Mouse (Mus musculus): ENCODE measurements around the gene Kat2a. TPM values are rescaled to one million over a fixed set of nuclear protein-coding genes. Genes with fewer than 3 reads are reported as not detected.

The Kat2a gene
- polyA plus RNA-seq, 1 experiment from 2014 or later: 82.0 TPM

GRCm38 (mm10) chr11:100710977-100711376 is 1.3 kb downstream of the Kat2a start:
- H3K4me1 ChIP-seq (replicated peaks; ENCODE audit: control insufficient read depth, insufficient read depth, low read length): peaks cover 12% of the 10 kb centered on the region
- 96% methylated on average over 4 of the region's 4 CpGs for WGBS
- H3K9ac ChIP-seq (ENCODE audit: low read length): no peak overlapping the region
- DNase-seq (ENCODE audit: low spot score): no peak
- H3K27me3 ChIP-seq (ENCODE audit: control insufficient read depth, insufficient read depth, low read length): no peaks in the 10 kb centered on the region
- H3K4me3 ChIP-seq (ENCODE audit: low read depth, low read length): no peak overlapping the region
- no peak overlapping the region for H3K27ac ChIP-seq (ENCODE audit: low read depth, low read length)
- ATAC-seq (replicated peaks; ENCODE audit: low FRiP score): no peak
- H3K9me3 ChIP-seq (ENCODE audit: control insufficient read depth, low read length): no peaks in the 10 kb centered on the region
- peaks cover 9% of the 10 kb centered on the region; the same call in 1 of the 2 replicates for H3K36me3 ChIP-seq (ENCODE audit: control insufficient read depth, insufficient read depth, low read length)
- H3K4me2 ChIP-seq (ENCODE audit: low read depth, low read length, severe bottlenecking): peak overlapping the region; percentile 79; the same call in 1 of the 2 replicates

- H3K9ac ChIP-seq (ENCODE audit: low read length): no peak overlapping the region
- no peaks in the 10 kb centered on the region for H3K9me3 ChIP-seq (ENCODE audit: control insufficient read depth, low read length)
- WGBS: 95% methylated on average over 15 of the region's 15 CpGs
- no peaks in the 10 kb centered on the region for H3K27me3 ChIP-seq (ENCODE audit: control insufficient read depth, insufficient read depth, low read length)
- peaks cover 9% of the 10 kb centered on the region; the same call in 1 of the 2 replicates for H3K36me3 ChIP-seq (ENCODE audit: control insufficient read depth, insufficient read depth, low read length)
- DNase-seq (ENCODE audit: low spot score) (no peak), ATAC-seq (replicated peaks; ENCODE audit: low FRiP score) (no peak)
- peaks cover 12% of the 10 kb centered on the region for H3K4me1 ChIP-seq (replicated peaks; ENCODE audit: control insufficient read depth, insufficient read depth, low read length)
- H3K4me2 ChIP-seq (ENCODE audit: low read depth, low read length, severe bottlenecking): no peak overlapping the region
- H3K4me3 ChIP-seq (ENCODE audit: low read depth, low read length): no peak overlapping the region
- no peak overlapping the region for H3K27ac ChIP-seq (ENCODE audit: low read depth, low read length)
Measured at GRCm38 (mm10) chr11:100710528-100710927, 1.7 kb downstream of the Kat2a start.

GRCm38 (mm10) chr11:100709201-100709810 is 3.0 kb downstream of the Kat2a start:
- Histone ChIP-seq H3K27me3 (ENCODE audit: control insufficient read depth, insufficient read depth, low read length) (no peaks in the 10 kb centered on the region), H3K36me3 (ENCODE audit: control insufficient read depth, insufficient read depth, low read length) (peaks cover 9% of the 10 kb centered on the region; the same call in 1 of the 2 replicates), H3K27ac (ENCODE audit: low read depth, low read length) (no peak overlapping the region), H3K9me3 (ENCODE audit: control insufficient read depth, low read length) (no peaks in the 10 kb centered on the region), H3K4me2 (ENCODE audit: low read depth, low read length, severe bottlenecking) (no peak overlapping the region), H3K4me3 (ENCODE audit: low read depth, low read length) (no peak overlapping the region), H3K9ac (ENCODE audit: low read length) (no peak overlapping the region), H3K4me1 (replicated peaks; ENCODE audit: control insufficient read depth, insufficient read depth, low read length) (peaks cover 10% of the 10 kb centered on the region)
- no peak for ATAC-seq (replicated peaks; ENCODE audit: low FRiP score)
- WGBS: 89% methylated on average over 9 of the region's 9 CpGs
- DNase-seq (ENCODE audit: low spot score): no peak

GRCm38 (mm10) chr11:100705095-100705747 is 7.0 kb downstream of the Kat2a start:
- ATAC-seq (replicated peaks; ENCODE audit: low FRiP score): no peak
- peaks cover 9% of the 10 kb centered on the region; the same call in 1 of the 2 replicates for H3K36me3 ChIP-seq (ENCODE audit: control insufficient read depth, insufficient read depth, low read length)
- 95% methylated on average over 23 of the region's 23 CpGs for WGBS
- no peak overlapping the region for H3K27ac ChIP-seq (ENCODE audit: low read depth, low read length)
- 0 out of 2 replicates have a peak, but pooled peaks cover 2% of the 10 kb centered on the region for H3K4me1 ChIP-seq (replicated peaks; ENCODE audit: control insufficient read depth, insufficient read depth, low read length)
- no peak overlapping the region for H3K4me3 ChIP-seq (ENCODE audit: low read depth, low read length)
- no peak for DNase-seq (ENCODE audit: low spot score)
- H3K9ac ChIP-seq (ENCODE audit: low read length): no peak overlapping the region
- H3K4me2 ChIP-seq (ENCODE audit: low read depth, low read length, severe bottlenecking): no peak overlapping the region
- H3K27me3 ChIP-seq (ENCODE audit: control insufficient read depth, insufficient read depth, low read length): no peaks in the 10 kb centered on the region
- H3K9me3 ChIP-seq (ENCODE audit: control insufficient read depth, low read length): no peaks in the 10 kb centered on the region

- H3K36me3 ChIP-seq (ENCODE audit: control insufficient read depth, insufficient read depth, low read length): peaks cover 4% of the 10 kb centered on the region; the same call in 1 of the 2 replicates
- WGBS: 66% methylated on average over 7 of the region's 7 CpGs
- DNase-seq (ENCODE audit: low spot score) (no peak), ATAC-seq (replicated peaks; ENCODE audit: low FRiP score) (no peak)
- no peaks in the 10 kb centered on the region for H3K9me3 ChIP-seq (ENCODE audit: control insufficient read depth, low read length)
- 0 out of 2 replicates have a peak, but pooled peaks cover 2% of the 10 kb centered on the region for H3K4me1 ChIP-seq (replicated peaks; ENCODE audit: control insufficient read depth, insufficient read depth, low read length)
- no peak within 1 kb of the TSS for H3K4me3 ChIP-seq (ENCODE audit: low read depth, low read length)
- H3K9ac ChIP-seq (ENCODE audit: low read length): no peak within 1 kb of the TSS
- H3K27ac ChIP-seq (ENCODE audit: low read depth, low read length): no peak within 1 kb of the TSS
- no peak within 1 kb of the TSS for H3K4me2 ChIP-seq (ENCODE audit: low read depth, low read length, severe bottlenecking)
- H3K27me3 ChIP-seq (ENCODE audit: control insufficient read depth, insufficient read depth, low read length): no peaks in the 10 kb centered on the region
Measured at GRCm38 (mm10) chr11:100703851-100704531, 8.3 kb downstream of the Kat2a start, which contains the start of gene Dhx58. Gene Dhx58, minus strand, starts transcription at chr11:100704271.

- Histone ChIP-seq H3K4me2 (ENCODE audit: low read depth, low read length, severe bottlenecking) (no peak overlapping the region), H3K9me3 (ENCODE audit: control insufficient read depth, low read length) (no peaks in the 10 kb centered on the region), H3K27me3 (ENCODE audit: control insufficient read depth, insufficient read depth, low read length) (no peaks in the 10 kb centered on the region), H3K4me1 (replicated peaks; ENCODE audit: control insufficient read depth, insufficient read depth, low read length) (0 out of 2 replicates have a peak, but pooled peaks cover 2% of the 10 kb centered on the region), H3K36me3 (ENCODE audit: control insufficient read depth, insufficient read depth, low read length) (peaks cover 3% of the 10 kb centered on the region; the same call in 1 of the 2 replicates), H3K27ac (ENCODE audit: low read depth, low read length) (no peak overlapping the region), H3K4me3 (ENCODE audit: low read depth, low read length) (no peak overlapping the region), H3K9ac (ENCODE audit: low read length) (no peak overlapping the region)
- WGBS: 74% methylated on average over 11 of the region's 11 CpGs
- DNase-seq (ENCODE audit: low spot score) (no peak), ATAC-seq (replicated peaks; ENCODE audit: low FRiP score) (no peak)
Measured at GRCm38 (mm10) chr11:100703366-100703765, 8.9 kb downstream of the Kat2a start.

GRCm38 (mm10) chr11:100702906-100703305 is 9.4 kb downstream of the Kat2a start:
- Histone ChIP-seq H3K9ac (ENCODE audit: low read length) (no peak overlapping the region), H3K4me1 (replicated peaks; ENCODE audit: control insufficient read depth, insufficient read depth, low read length) (0 out of 2 replicates have a peak, but pooled peaks cover 2% of the 10 kb centered on the region), H3K4me3 (ENCODE audit: low read depth, low read length) (no peak overlapping the region), H3K4me2 (ENCODE audit: low read depth, low read length, severe bottlenecking) (no peak overlapping the region), H3K27me3 (ENCODE audit: control insufficient read depth, insufficient read depth, low read length) (no peaks in the 10 kb centered on the region), H3K9me3 (ENCODE audit: control insufficient read depth, low read length) (no peaks in the 10 kb centered on the region), H3K36me3 (ENCODE audit: control insufficient read depth, insufficient read depth, low read length) (peaks cover 3% of the 10 kb centered on the region; the same call in 1 of the 2 replicates), H3K27ac (ENCODE audit: low read depth, low read length) (no peak overlapping the region)
- DNase-seq (ENCODE audit: low spot score) (no peak), ATAC-seq (replicated peaks; ENCODE audit: low FRiP score) (no peak)
- WGBS: 49% methylated on average over 7 of the region's 7 CpGs

GRCm38 (mm10) chr11:100702081-100702851 is 10.0 kb downstream of the Kat2a start:
- WGBS: 35% methylated on average over 19 of the region's 19 CpGs
- no peaks in the 10 kb centered on the region for H3K27me3 ChIP-seq (ENCODE audit: control insufficient read depth, insufficient read depth, low read length)
- no peak overlapping the region for H3K9ac ChIP-seq (ENCODE audit: low read length)
- H3K27ac ChIP-seq (ENCODE audit: low read depth, low read length): no peak overlapping the region
- 0 out of 2 replicates have a peak, but pooled peaks cover 2% of the 10 kb centered on the region for H3K4me1 ChIP-seq (replicated peaks; ENCODE audit: control insufficient read depth, insufficient read depth, low read length)
- no peak overlapping the region for H3K4me3 ChIP-seq (ENCODE audit: low read depth, low read length)
- no peak overlapping the region for H3K4me2 ChIP-seq (ENCODE audit: low read depth, low read length, severe bottlenecking)
- DNase-seq (ENCODE audit: low spot score): peak; percentile 75
- ATAC-seq (replicated peaks; ENCODE audit: low FRiP score): 0 out of 2 replicates have a peak, but pooled peaks have one; percentile 46
- peaks cover 3% of the 10 kb centered on the region; the same call in 1 of the 2 replicates for H3K36me3 ChIP-seq (ENCODE audit: control insufficient read depth, insufficient read depth, low read length)
- H3K9me3 ChIP-seq (ENCODE audit: control insufficient read depth, low read length): no peaks in the 10 kb centered on the region

Measured in forebrain, embryonic 11.5 days (tissue).